Comparison of ENCODE assay signal across 8 mouse cellular contexts in the genomic region with DNA sequence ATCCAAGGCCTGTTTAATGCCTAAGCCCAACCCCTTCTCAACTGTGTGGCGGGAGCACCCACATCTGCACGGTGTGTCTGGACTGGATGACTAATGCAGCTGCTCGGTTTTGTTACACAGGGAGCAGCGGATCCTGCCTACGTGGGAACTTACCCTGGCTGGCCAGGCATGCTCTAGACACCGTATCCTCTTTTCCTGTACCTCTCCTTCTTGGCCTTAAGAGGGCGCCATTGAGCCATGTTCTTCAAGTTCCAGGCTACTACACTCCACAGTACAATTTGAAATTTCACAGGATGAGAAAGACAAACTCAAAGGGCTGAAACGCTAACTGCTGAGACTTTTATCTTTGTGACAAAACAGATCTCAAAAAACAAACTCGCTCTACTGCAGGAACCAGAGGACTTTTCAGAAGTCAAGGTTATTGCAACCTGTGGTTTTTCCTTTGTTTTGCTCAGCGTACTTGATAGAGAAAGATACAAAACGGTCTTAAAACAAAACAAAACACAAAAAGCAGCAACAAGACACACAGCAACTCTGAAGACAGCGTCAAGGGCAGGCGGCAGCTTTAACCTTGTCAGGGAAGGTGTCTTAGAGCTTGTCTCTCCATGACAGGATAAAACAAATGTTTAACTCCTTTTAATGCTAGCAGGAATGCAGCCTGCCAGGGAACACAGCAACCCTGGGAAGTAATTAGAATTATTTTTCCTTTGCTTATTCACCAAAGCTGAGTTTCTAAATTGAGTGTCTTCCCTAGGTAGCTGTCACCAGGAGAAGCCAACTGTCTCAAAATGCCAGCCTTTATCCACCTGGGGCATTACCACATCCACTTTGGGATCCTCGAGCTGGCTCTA. TPM values are rescaled to one million over a fixed set of nuclear protein-coding genes. Genes with fewer than 3 reads are reported as not detected.
A peak's percentile ranks its signal among the peaks of the same experiment; 100 is the strongest.
DNase-seq lines count a peak whose midpoint lies in the region; ATAC-seq and TF ChIP-seq lines count a peak whose summit lies in the region.

No protein-coding gene starts in this region.

- peak; percentile 95 for TF ChIP-seq CTCF in lung, embryonic 14.5 days (IDR thresholded peaks at IDR 0.05; ENCODE audit: low read depth)

- H3K9ac ChIP-seq in hindbrain, embryonic 11.5 days (ENCODE audit: low read depth, low read length) = no peak overlapping the region
- H3K9ac ChIP-seq in lung, embryonic 14.5 days = peak overlapping the region; percentile 36; the same call in 1 of the 2 replicates

- peaks cover 8% of the 10 kb centered on the region; the same call in 1 of the 2 replicates for H3K27me3 ChIP-seq in hindbrain, embryonic 11.5 days (ENCODE audit: control insufficient read depth, insufficient read depth, low read length)
- H3K27me3 ChIP-seq in lung, embryonic 14.5 days (ENCODE audit: insufficient read depth, low read length) = no peaks in the 10 kb centered on the region

- 11% methylated on average over 14 of the region's 14 CpGs for WGBS in hindbrain, embryonic 11.5 days
- WGBS in lung, embryonic 14.5 days = 7% methylated on average over 14 of the region's 14 CpGs

- H3K4me1 ChIP-seq in hindbrain, embryonic 11.5 days (replicated peaks; ENCODE audit: control insufficient read depth, insufficient read depth, low read length) = peaks cover 5% of the 10 kb centered on the region; the same call in 1 of the 2 replicates
- 0 out of 2 replicates have a peak, but pooled peaks cover 6% of the 10 kb centered on the region for H3K4me1 ChIP-seq in lung, embryonic 14.5 days (ENCODE audit: insufficient read depth)

- H3K27ac ChIP-seq in hindbrain, embryonic 11.5 days (ENCODE audit: low read depth, low read length) = no peak overlapping the region
- H3K27ac ChIP-seq in lung, embryonic 14.5 days (ENCODE audit: low read depth) = peak overlapping the region; percentile 44; the same call in 1 of the 2 replicates

- no peak overlapping the region for H3K4me3 ChIP-seq in hindbrain, embryonic 11.5 days (ENCODE audit: low read depth, low read length)
- no peak overlapping the region for H3K4me3 ChIP-seq in lung, embryonic 14.5 days (ENCODE audit: low read depth, low read length)

- H3K4me2 ChIP-seq in hindbrain, embryonic 11.5 days (replicated peaks; ENCODE audit: low read depth, low read length) = peak overlapping the region; percentile 11; the same call in 1 of the 2 replicates
- H3K4me2 ChIP-seq in lung, embryonic 14.5 days = peak overlapping the region; percentile 49

- H3K36me3 ChIP-seq in hindbrain, embryonic 11.5 days (ENCODE audit: control insufficient read depth, insufficient read depth, low read length) = no peaks in the 10 kb centered on the region
- no peaks in the 10 kb centered on the region for H3K36me3 ChIP-seq in lung, embryonic 14.5 days (ENCODE audit: insufficient read depth)

- H3K9me3 ChIP-seq in hindbrain, embryonic 11.5 days (ENCODE audit: control insufficient read depth, low read length) = no peaks in the 10 kb centered on the region
- no peaks in the 10 kb centered on the region for H3K9me3 ChIP-seq in lung, embryonic 14.5 days (ENCODE audit: low read depth, low read length)

- peak; percentile 84 for DNase-seq in R1 (ENCODE audit: low read depth, low spot score)
- peak; percentile 22 for DNase-seq in cerebellum, adult 9-11 months
- peak; percentile 46 to 89 for DNase-seq in frontal cortex, adult 2 months (ENCODE audit: extremely low spot score in 1 of 2, low spot score in 1 of 2)
- DNase-seq in hindbrain, embryonic 11.5 days (ENCODE audit: low spot score) = peak; percentile 86
- DNase-seq in layer of hippocampus, adult 9-10 months (ENCODE audit: low spot score) = peak; percentile 63
- DNase-seq in lung, embryonic 14.5 days = peak; percentile 94
- peak; percentile 66 to 85 for DNase-seq in thymus, postnatal 10 days (ENCODE audit: low spot score in 2 of 2)

- peak; percentile 66 for ATAC-seq in hindbrain, embryonic 11.5 days (ENCODE audit: low FRiP score)
- ATAC-seq in lung, embryonic 14.5 days (ENCODE audit: insufficient read depth) = peak; percentile 77
- ATAC-seq in neutrophil, adult 5-6 weeks (ENCODE audit: extremely low read depth, insufficient number of reproducible peaks, low FRiP score, poor library complexity, severe bottlenecking) = peak; percentile 79

RNA-seq across cellular contexts. Expression of a gene that starts 44.1 kb away (rescaled TPM):
- polyA plus RNA-seq in frontal cortex, adult 2 months (2012; rRNA removed) = 7.9 and 11.0 TPM in 2 replicates
- polyA plus RNA-seq in hindbrain, embryonic 11.5 days (2014; fragmentation: Nextera tagmentation; extraction: Ambion mirVana) = 24.3 and 25.2 TPM in 2 replicates
- polyA plus RNA-seq in lung, embryonic 14.5 days (2014; fragmentation: Nextera tagmentation; extraction: Ambion mirVana) = 79.2 and 87.6 TPM in 2 replicates
- total RNA-seq in neutrophil, adult 5-6 weeks (2017) = 699 and 744 TPM in 2 replicates

RNA-seq across cellular contexts. Expression of a gene that starts 49.3 kb away (rescaled TPM):
- polyA plus RNA-seq in frontal cortex, adult 2 months (2012; rRNA removed) = 3.1 and 4.6 TPM in 2 replicates
- polyA plus RNA-seq in hindbrain, embryonic 11.5 days (2014; fragmentation: Nextera tagmentation; extraction: Ambion mirVana) = 18.6 and 22.2 TPM in 2 replicates
- polyA plus RNA-seq in lung, embryonic 14.5 days (2014; fragmentation: Nextera tagmentation; extraction: Ambion mirVana) = 35.7 and 37.8 TPM in 2 replicates
- 203 and 223 TPM in 2 replicates for total RNA-seq in neutrophil, adult 5-6 weeks (2017)

Comparison
In these comparisons a context has a peak if more than half of its experiments do, and no peak if none do; other contexts are left out.
1. DNase-seq: peak in every context shown above with its lines; median percentile 94 in lung, embryonic 14.5 days; 86 in hindbrain, embryonic 11.5 days; 84 in R1; 76 in thymus, postnatal 10 days; 68 in frontal cortex, adult 2 months; 63 in layer of hippocampus, adult 9-10 months; 22 in cerebellum, adult 9-11 months.